Mouse (Mus musculus) heart, postnatal 4 days (tissue): ENCODE results near the gene Nf2. TPM values are rescaled to one million over a fixed set of nuclear protein-coding genes. Genes with fewer than 3 reads are reported as not detected.
A peak's percentile ranks its signal among the peaks of the same experiment; 100 is the strongest.

Experiments
- DNase-seq: peaks from one replicate; pipeline ENCODE4 v3.0.0; 2021
- total RNA-seq, 2 experiments: library from RNA; stranded (reverse); gene quantifications; 2 replicates each; pipeline ENCODE4 v1.2.3; 2021

The Nf2 gene
- total RNA-seq, 2 experiments from 2014 or later, result 101 to 103 TPM

- DNase-seq, result no peak
These were observed 56.3 kb downstream of the Nf2 start for GRCm38 (mm10) chr11:4793006-4793405.

- DNase-seq, result no peak
These were observed 57.8 kb downstream of the Nf2 start for GRCm38 (mm10) chr11:4791549-4791948.

DNA sequence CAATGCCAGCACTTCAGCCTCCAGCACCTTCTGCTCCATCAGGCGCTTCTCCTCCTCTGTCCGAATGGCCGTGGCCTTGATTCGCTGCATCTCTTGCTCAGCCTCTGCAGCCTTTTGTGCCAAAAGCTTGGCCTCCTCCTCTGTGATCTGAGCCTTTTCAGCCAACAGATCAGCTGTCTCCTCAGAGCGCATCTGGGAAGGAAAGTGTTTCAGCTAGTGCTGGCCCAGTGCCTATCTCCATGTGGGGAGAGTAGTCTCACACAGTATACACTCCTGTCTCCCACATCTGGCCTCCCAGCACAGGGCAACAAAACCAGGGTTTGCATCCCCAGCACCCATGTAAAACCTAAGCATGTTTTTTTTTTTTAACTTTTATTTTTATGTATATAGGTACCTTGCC lies 59.6 kb downstream of the Nf2 start:
- DNase-seq, result peak; percentile 23

- DNase-seq, result no peak
These were observed 64.7 kb downstream of the Nf2 start for GRCm38 (mm10) chr11:4784629-4785142.

DNA sequence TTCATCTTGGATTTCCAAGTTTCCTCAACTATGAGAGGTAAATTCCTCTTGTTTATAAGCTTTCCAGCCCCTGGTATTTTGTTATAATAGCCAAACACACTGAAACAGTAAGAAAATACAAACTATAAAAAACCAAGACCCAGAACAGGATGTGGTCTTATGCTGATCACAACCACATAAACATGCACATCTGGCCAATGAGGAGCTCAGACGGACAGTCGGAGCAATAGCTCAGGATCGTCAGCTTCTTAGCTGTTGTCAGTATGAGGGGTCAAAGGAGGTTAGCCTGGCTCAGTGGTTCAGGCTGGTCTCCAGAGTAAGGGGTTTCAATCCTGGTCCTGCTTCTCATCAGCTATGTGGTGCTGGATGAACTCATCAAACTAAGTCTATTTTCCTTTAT lies 66.2 kb downstream of the Nf2 start:
- no peak for DNase-seq

DNA sequence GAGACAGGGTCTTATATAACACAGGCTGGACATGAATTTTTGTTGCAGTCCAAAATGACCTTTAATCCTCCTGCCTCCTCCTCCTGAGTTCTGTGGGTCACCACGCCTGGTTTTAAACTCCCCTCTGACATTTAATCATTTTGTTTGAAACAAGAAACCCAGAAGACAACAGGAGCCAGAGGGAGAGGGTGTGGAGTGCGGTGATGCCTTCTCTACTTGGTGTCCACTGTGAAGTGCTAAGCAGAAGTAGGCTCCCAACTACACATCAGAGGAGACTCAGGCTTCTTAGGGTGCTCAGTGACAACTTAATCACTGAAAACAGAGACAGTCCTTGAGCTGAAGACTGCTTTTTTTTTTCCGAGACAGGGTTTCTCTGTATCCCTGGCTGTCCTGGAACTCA lies 68.4 kb downstream of the Nf2 start:
- DNase-seq, result no peak

DNA sequence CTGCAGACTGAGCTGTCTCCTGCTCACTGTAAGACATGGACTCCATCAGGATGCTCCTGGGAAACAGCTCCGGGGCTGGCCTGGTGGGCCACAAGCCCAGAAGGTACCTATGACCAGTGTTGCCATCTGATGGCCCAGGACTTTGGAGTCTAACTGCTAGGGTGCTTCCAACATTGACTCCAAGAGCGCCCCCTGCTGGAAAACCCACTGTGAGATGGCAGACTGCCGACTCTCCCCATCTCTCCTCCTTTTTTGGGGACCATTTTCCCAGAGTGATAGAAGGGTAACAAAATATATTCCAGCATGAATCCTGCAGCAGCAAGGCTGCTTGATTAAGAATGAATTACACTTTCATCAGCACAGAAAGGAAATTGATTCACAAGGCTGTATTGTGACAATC lies 76.4 kb downstream of the Nf2 start:
- DNase-seq, result peak; percentile 67

GRCm38 (mm10) chr11:4771756-4772155 lies 77.6 kb downstream of the Nf2 start:
- DNase-seq, result no peak

- no peak for DNase-seq
These were observed 79.5 kb downstream of the Nf2 start for GRCm38 (mm10) chr11:4769881-4770280.

DNA sequence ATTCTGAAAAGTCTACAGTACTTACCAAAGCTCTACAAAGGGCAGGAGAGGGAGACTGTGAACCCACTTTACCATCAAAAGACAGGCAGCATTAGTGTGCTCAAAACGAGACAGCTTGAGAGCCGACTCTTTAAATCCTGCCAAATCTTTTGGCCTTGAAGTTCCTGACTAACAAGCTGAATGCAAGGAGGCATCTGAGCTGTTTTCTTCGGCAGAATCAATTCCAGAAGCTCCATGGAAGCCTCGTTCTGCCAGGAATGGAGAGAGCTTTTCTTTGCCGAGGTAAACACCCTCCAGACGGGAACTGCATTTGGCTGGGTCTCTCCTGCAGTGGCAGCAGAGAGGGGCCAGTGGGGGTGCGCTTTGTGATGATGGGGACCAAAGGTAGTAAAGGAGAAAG lies 80.0 kb downstream of the Nf2 start:
- DNase-seq, result no peak

DNA sequence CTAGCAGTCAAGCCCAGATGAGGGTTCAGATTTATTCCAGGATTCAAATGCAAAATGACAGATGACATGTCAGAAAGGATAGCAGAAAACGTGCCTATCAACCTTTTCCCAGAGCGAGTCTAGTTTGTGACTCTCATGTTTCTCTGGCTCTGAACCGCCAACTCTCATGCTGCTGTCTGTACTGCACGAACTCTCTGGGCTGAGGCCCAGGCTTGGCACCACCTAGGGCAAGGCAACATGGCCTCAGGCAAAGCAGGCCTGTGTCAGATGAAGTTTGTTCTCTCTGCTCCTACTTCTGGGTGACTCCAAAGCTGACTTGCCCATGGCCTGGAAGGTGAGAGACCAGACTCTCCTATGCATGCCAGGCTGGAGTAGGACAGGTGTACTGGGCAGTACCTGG lies 80.9 kb downstream of the Nf2 start:
- no peak for DNase-seq

DNA sequence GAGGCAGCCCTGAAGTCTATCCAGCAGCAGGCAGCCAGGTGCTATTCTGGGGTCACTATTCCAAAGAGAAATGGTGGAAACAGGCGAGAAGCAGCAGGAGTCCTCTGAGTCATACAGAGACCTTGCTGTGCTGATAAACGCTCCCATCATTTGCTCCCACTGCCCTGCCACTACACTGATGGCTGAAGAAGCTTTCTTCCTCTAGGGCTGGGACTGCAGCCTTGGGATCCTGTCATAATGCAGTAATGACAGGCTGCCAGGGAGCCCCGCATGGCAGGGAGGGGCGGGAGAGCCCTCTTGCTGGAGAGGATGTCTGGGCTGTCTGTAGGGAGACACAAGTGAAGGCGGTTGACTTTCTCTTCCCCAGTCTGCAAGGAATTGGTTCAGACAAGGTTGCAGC lies 84.9 kb downstream of the Nf2 start:
- no peak for DNase-seq

DNA sequence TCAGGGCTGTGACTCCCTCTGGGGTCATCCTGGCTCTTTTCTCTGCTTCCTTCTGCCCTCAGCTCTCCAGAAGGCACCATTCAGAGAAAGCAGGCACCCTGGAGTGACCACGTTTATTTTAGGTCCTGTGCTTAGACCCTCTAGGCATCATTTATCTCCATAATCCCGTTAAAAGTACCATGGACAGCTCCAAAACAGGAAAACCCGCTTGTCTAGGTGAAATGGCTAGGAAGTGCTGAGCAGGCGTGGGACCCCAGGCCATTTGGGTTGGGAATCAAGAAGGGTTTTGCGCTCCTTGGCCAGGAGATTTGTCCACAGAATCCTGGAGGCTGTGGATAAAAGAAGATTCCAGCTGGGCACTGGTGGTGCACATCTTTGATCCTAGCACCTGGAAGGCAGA lies 85.7 kb downstream of the Nf2 start:
- no peak for DNase-seq

DNA sequence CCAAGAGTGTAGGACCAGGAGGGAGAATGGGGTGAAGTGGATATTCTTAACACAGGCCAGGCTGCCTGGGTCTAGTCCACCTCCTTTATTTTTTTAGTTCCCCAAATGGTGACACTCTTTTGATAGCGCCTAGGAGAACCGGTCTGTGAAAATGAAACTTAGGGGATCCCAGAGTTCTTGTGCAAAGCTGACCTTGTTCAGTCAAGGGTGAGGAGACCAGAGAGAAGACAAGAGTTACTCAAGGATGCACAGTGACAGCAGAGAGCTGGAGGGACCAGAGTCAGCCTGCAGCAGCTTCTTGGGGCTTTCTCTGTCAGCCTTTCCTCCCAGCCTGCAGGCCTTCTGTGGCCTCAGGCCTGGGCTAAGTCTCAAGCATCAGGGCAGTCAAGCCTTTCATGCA lies 86.8 kb downstream of the Nf2 start:
- no peak for DNase-seq

DNA sequence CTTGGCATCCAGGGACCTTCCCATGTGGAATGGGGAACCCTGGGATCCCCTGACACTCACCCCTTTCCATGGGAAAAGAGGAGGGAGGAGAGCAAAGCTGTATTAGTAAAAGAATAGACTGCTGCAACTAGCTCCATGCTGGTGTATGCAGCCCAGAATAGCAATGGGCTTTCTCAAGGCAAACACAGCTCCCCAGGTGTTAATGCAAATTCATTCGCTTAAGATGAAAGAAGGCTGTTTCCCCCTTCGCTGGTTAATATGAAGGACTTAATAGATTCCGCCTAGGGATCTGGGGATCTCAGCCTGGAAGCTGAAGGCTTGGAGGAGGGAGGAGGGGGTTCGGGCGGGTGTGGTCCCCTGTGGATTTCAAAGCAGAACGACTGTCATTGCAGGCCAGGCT lies 87.3 kb downstream of the Nf2 start:
- DNase-seq, result no peak

DNA sequence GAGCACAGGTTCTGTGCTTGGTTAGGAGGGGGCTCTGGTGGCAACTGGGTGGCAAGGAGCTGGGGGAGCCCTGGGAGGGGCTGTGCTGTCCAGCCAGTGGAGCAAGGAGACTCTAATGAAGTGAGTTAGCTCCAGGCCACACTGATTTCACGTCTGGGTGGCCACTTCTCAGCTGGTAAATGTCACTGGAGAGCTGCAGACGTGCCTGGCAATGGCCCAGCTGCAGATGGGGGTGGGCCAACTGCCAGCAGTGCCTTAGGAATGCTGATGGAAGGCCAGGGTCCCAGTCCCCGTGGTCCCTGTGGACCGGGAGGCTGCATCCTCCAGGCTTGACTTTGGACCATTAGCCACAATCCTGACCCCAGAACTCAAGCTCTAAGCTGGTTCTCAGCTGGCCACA lies 88.9 kb downstream of the Nf2 start:
- peak; percentile 78 for DNase-seq

GRCm38 (mm10) chr11:4757789-4758158 lies 91.6 kb downstream of the Nf2 start:
- no peak for DNase-seq

DNA sequence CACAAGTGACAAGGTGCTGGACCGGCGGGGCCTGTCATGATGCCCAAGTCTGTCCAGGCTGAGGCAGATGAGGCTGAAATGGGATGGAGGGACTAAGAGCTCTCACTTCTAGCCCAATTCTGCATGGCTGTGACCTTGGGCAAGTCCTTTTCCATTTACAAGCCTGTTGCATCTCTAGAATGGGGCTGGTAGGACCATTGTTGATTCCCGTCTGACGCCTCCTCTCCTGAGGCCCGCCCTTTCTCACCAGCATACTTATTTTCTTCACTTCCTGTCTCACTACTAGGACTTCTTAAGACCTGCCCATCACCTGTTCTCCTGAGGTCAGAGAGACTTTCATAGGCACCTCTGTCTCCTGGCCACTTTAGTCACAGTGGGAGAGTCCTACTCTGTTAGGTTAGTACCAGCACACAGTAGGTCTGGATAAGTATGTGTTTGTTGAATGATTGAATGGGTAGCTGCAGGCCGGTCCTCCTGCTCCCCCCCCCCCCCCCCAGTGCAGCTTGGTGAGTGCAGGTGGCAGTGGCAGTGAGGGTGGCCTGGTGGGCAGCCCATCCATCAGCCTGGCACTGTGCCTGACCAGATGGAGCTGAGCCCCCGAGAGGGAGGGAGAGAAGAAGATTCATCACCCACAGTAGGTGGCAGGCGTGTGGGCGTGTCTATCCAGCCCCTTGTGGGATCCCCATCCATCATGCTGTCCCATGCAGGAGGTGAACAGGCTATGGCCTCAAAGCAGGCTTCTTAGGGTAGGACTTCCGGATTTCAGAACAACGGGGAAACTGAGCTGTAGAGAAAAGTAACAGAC lies 92.2 kb downstream of the Nf2 start:
- DNase-seq, result no peak

DNA sequence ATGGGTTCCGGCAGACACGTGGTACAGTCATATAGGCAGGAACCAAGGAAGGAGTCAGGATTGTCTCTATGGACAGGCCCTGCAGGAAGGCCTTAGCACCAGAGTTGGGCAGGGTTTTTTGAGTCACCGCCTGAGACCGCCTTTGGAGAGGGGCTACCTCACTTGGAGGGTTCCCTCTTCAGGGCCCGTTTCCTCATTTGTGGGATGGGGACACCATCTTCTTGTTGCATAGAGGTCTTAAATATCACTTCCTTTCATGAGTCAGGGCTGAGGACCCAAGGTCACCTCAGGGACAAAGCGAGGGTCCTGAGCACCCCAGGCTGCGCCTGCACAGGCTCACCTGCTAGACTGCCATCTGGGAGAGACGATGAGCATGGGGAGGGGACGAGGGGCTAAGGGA lies 92.9 kb downstream of the Nf2 start:
- DNase-seq, result no peak

DNA sequence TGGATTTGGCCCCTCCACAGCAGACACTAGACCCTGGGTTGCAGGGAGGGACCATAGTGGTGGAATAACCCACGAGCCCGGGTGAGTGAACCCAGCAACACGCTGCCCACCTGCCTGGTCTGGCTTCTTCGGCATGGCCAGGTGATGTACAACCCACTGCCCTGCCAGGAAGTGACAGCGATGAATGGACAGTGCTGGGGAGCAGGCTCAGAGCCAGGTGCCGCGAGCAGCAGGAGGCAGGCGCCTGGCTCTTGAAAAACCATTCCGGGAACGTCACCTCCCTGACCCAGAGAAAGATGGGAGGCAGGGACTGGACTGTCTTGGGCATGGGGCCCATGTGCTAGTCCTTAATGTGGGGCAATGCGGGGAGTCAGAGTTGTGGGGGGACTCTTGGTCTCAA lies 94.5 kb downstream of the Nf2 start:
- no peak for DNase-seq

DNA sequence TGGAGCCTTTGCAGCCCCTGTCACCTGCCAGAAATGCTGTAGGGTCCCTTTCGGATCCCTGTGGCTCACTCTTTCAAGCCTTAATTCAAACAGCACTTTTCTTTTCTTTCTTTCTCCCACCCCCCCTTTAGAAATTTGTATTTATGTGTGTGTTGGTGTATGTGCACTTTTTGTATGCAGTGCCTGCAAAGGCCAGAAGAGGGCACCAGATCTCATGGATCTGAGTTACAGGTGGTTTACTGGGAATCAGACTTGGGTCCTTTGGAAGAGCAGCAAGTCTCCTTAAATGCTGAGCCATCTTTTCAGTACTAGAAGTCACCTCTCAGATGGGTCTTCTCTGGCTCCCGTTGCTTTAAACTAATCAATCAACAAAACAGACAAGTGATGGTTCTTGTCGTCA lies 95.3 kb downstream of the Nf2 start:
- no peak for DNase-seq

- no peak for DNase-seq
These were observed 96.5 kb downstream of the Nf2 start for GRCm38 (mm10) chr11:4752836-4753235.

- peak; percentile 86 for DNase-seq
These were observed 99.1 kb downstream of the Nf2 start for GRCm38 (mm10) chr11:4750263-4750662.

- DNase-seq, result no peak
These were observed 102.1 kb downstream of the Nf2 start for GRCm38 (mm10) chr11:4747285-4747684.

DNA sequence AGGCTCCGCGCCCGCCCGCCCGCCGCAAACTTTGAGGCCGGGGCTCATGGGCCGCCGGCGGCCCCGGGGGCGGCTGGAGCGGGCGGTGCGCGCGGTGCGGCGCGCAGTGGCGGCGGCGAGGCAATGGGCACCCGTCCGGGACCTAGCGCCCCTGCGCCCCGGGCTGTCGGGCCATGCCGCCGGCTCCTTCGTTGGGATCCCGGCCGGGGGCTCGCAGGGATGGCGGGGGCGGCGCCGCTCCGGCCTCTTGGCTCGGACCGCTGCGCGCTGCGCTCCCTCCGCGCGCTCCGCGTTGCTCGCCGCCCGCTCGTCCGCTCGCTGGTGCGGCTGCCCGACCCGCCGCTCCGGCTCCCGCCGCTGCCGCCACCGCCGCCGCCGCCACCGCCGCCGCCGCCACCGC lies 102.6 kb downstream of the Nf2 start, which contains the start of gene Cabp7:
Gene Cabp7 (minus strand): TSS at position 46 of the 400 bp plus-strand sequence.
- no peak for DNase-seq
